Mouse (Mus musculus) heart, adult 2 months (tissue): ENCODE data around the gene Srsf2.

ENCODE experiments used
- CTCF ChIP-seq: fragments of 200-600 bp; IDR thresholded peaks from 2 replicates; pipeline ENCODE4 v1.8.1; 2022; ENCODE audit warnings: antibody characterized with exemption, mild to moderate bottlenecking, moderate library complexity
- EP300 ChIP-seq: fragments of 200-500 bp; IDR thresholded peaks from 2 replicates; pipeline ENCODE4 v1.6.1; 2011; ENCODE audit warnings: low read depth, low read length, control low read depth; ENCODE audit not compliant: insufficient read depth
- POLR2A ChIP-seq: fragments of 200-500 bp; IDR thresholded peaks from 2 replicates; pipeline ENCODE4 v1.6.1; 2011; ENCODE audit warnings: mild to moderate bottlenecking, low read depth, low read length, control low read depth; ENCODE audit not compliant: insufficient read depth

GRCm38 (mm10) chr11:116851576-116852290, 1.2 kb downstream of the Srsf2 start:
- no peak for TF ChIP-seq CTCF
- TF ChIP-seq POLR2A = no peak
- no peak for TF ChIP-seq EP300
